Mouse (Mus musculus) liver, embryonic 14.5 days (tissue): ENCODE measurements around the gene Upp2. TPM values are rescaled to one million over a fixed set of nuclear protein-coding genes. Genes with fewer than 3 reads are reported as not detected.

ENCODE experiments used
- ATAC-seq: fragments of 200-750 bp; cut with Nextera tagmentation; 2 replicates; pipeline ENCODE4 v1.8.0; 2017; ENCODE audit warnings: moderate number of reproducible peaks, mild to moderate bottlenecking, moderate library complexity; ENCODE audit not compliant: insufficient read depth
- DNase-seq, 3 experiments: peaks; one replicate each; pipeline ENCODE4 v3.0.0-alpha.2; 2012 to 2013; ENCODE audit warnings: low read depth in 3 of 3, low spot score in 3 of 3
- H3K27ac ChIP-seq: fragments of 300-500 bp; sonication (generic); 2 replicates; pipeline ENCODE4 v1.5.1; 2014; ENCODE audit warnings: moderate library complexity, mild to moderate bottlenecking, control low read depth, inconsistent platforms
- H3K27me3 ChIP-seq: fragments of 300-500 bp; sonication (generic); 2 replicates; pipeline ENCODE4 v1.6.1; 2014; ENCODE audit warnings: mild to moderate bottlenecking, low read length, moderate library complexity; ENCODE audit not compliant: control insufficient read depth, insufficient read depth
- H3K36me3 ChIP-seq: fragments of 300-500 bp; sonication (generic); replicated peaks from 2 replicates; pipeline ENCODE4 v1.6.1; 2014; ENCODE audit warnings: low read depth; ENCODE audit not compliant: control insufficient read depth, insufficient read depth
- H3K4me1 ChIP-seq, 2 experiments: fragments of 200-500 bp in 1 of 2; fragments of 300-500 bp in 1 of 2; sonication (generic) in 1 of 2; replicated peaks; 2 replicates each; pipeline ENCODE4 v1.6.1; 2012 to 2014; ENCODE audit warnings: antibody characterized with exemption in 1 of 2, inconsistent platforms in 1 of 2, low read length in 1 of 2; ENCODE audit not compliant: control insufficient read depth in 2 of 2, insufficient read depth in 2 of 2
- H3K4me2 ChIP-seq: fragments of 300-500 bp; sonication (generic); 2 replicates; pipeline ENCODE4 v1.6.1; 2014; ENCODE audit warnings: low read depth, mild to moderate bottlenecking, control low read depth, moderate library complexity
- H3K4me3 ChIP-seq, 2 experiments: fragments of 200-500 bp in 1 of 2; fragments of 300-500 bp in 1 of 2; sonication (generic) in 1 of 2; 2 replicates each; pipeline ENCODE4 v1.5.1; 2012 to 2014; ENCODE audit warnings: low read depth in 2 of 2, low read length in 2 of 2, mild to moderate bottlenecking in 2 of 2, control low read depth in 1 of 2, inconsistent platforms in 1 of 2, moderate library complexity in 1 of 2; ENCODE audit not compliant: insufficient read depth in 1 of 2
- H3K9ac ChIP-seq: fragments of 300-500 bp; sonication (generic); replicated peaks from 2 replicates; pipeline ENCODE4 v1.6.1; 2014; ENCODE audit warnings: mild to moderate bottlenecking, control low read depth, moderate library complexity
- H3K9me3 ChIP-seq: fragments of 300-500 bp; sonication (generic); 2 replicates; pipeline ENCODE4 v1.6.1; 2016; ENCODE audit warnings: low read length, mixed read lengths; ENCODE audit not compliant: control insufficient read depth
- CTCF ChIP-seq: IDR thresholded peaks from 2 replicates; pipeline ENCODE4 v1.5.1; 2016; ENCODE audit warnings: antibody characterized with exemption, low read depth, control low read depth
- EP300 ChIP-seq: IDR thresholded peaks from 2 replicates; pipeline ENCODE4 v1.6.1; 2016; ENCODE audit warnings: antibody characterized with exemption, low read depth
- WGBS: fragments of 180-500 bp; shearing (Covaris S2); extraction: QIAGEN DNeasy Blood & Tissue Kit; methylation state at CpG from one replicate; pipeline ENCODE4 v1.1.7; 2014; ENCODE audit not compliant: insufficient replicate concordance; 5-methylcytosine and 5-hydroxymethylcytosine counted together
- polyA plus RNA-seq, 2 experiments: library from polyadenylated mRNA; depleted of rRNA in 1 of 2; stranded (reverse) in 1 of 2; unstranded in 1 of 2; fragments of >200 nt; fragmentation: Nextera tagmentation in 1 of 2; extraction: Ambion mirVana in 1 of 2; gene quantifications; 2 replicates each; pipeline versions ENCODE4 v1.2.1 to v1.2.3; 2012 to 2014

The Upp2 gene
- polyA plus RNA-seq, 2 experiments, result 1.1 to 1.4 TPM

DNA sequence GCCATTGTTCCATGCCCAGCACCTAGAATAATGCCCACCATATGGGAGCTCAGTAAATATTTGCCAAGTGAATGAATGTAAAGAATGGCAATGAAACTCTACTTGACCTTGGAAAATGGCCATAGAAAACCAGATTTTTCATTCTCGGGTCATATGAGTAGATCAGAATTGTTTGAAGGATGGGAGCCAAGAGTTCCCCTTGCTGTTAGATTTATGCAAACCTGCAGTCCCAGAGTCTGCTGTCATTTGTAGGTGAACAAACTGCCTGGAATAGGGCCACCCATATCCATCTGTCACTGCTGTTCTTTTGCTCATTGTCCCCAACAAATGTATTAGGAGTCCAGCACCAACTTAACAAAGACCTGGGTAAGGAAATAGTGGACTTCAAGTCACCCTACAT lies 216.4 kb downstream of the Upp2 start:
- ATAC-seq, result no peak
- no peak overlapping the region for H3K4me2 ChIP-seq
- H3K27me3 ChIP-seq, result no peaks in the 10 kb centered on the region
- H3K4me3 ChIP-seq, result no peak overlapping the region
- H3K36me3 ChIP-seq, result no peaks in the 10 kb centered on the region
- H3K4me1 ChIP-seq, result no peaks in the 10 kb centered on the region
- DNase-seq, result no peak
- TF ChIP-seq EP300 (no peak), CTCF (no peak)
- no peak overlapping the region for H3K9ac ChIP-seq
- 38% methylated on average over 1 of the region's 1 CpGs for WGBS
- H3K27ac ChIP-seq, result no peak overlapping the region
- no peaks in the 10 kb centered on the region for H3K9me3 ChIP-seq

DNA sequence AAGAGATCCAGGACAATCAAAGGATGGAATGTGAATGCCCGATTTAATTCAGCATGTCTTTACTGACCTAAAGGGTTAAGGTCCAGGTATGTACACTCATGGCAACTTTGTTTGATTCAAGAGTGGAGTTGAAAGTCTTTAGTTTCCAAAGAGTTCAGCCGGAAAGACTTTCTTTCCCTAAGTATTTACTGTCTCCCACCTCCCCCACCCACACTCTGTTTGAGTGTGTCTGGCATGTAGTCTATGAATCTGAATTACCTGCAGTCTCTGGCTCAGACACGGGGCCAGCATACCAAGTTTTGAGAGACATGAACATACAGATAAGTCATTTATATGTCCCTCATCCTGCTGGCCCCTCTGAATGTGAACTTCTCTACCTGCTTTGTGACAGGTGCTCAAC lies 219.1 kb downstream of the Upp2 start:
- no peak for ATAC-seq
- Histone ChIP-seq H3K4me1 (no peaks in the 10 kb centered on the region), H3K9me3 (no peaks in the 10 kb centered on the region), H3K36me3 (no peaks in the 10 kb centered on the region), H3K9ac (no peak overlapping the region), H3K27ac (no peak overlapping the region), H3K4me2 (no peak overlapping the region), H3K4me3 (no peak overlapping the region), H3K27me3 (no peaks in the 10 kb centered on the region)
- DNase-seq, result no peak
- TF ChIP-seq CTCF, result no peak
- no peak for TF ChIP-seq EP300
- 53% methylated on average over 3 of the region's 3 CpGs for WGBS

DNA sequence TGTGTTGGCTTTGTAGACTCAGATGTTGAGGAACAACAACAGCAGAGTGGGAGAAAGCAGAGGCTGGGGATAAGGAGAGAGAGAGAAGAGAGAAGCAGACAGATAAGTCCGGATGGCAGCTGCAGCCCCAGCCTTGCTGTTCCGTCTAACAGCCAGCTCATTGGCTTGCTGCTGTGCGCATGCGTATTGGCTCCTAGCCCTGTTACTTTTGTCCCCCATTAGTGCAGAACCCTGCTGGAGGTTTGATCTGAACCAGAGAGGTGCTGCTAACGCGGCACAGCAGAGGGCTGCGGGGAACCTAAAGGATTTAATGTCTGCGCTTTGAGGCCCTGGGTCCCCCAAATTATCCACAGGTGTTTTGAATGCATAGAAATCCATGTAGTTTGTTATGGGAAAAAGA lies 219.6 kb downstream of the Upp2 start:
- ATAC-seq (no peak), DNase-seq (no peak)
- Histone ChIP-seq H3K27ac (no peak overlapping the region), H3K36me3 (no peaks in the 10 kb centered on the region), H3K27me3 (no peaks in the 10 kb centered on the region), H3K4me2 (no peak overlapping the region), H3K4me3 (no peak overlapping the region), H3K9ac (no peak overlapping the region), H3K9me3 (no peaks in the 10 kb centered on the region), H3K4me1 (no peaks in the 10 kb centered on the region)
- TF ChIP-seq CTCF (no peak), EP300 (no peak)
- WGBS, result 57% methylated on average over 8 of the region's 8 CpGs

DNA sequence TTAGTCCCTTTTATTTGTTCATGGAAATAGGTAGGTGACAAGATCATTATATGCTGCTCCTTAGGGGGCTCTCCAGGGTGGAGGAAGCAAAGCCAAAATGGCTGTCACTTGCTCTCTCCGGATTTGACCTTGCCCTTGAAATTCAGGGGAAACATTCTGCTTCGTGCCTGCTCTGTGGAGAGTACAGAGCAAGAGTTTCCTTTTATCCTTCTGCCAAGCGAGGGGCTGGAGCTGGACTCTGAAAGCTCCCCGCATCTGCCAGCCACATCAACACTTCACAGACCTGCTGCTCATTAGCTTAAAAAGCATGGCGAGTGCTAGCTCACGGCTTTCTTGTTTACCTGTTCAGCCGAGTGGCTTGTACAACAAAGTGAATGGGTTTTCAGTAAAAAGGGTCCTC lies 220.3 kb downstream of the Upp2 start:
- WGBS, result 47% methylated on average over 7 of the region's 7 CpGs
- Histone ChIP-seq H3K9me3 (no peaks in the 10 kb centered on the region), H3K4me2 (no peak overlapping the region), H3K4me3 (no peak overlapping the region), H3K9ac (no peak overlapping the region), H3K36me3 (no peaks in the 10 kb centered on the region), H3K27ac (no peak overlapping the region), H3K27me3 (no peaks in the 10 kb centered on the region), H3K4me1 (no peaks in the 10 kb centered on the region)
- TF ChIP-seq CTCF, result no peak
- no peak for TF ChIP-seq EP300
- DNase-seq, result no peak
- ATAC-seq, result no peak

DNA sequence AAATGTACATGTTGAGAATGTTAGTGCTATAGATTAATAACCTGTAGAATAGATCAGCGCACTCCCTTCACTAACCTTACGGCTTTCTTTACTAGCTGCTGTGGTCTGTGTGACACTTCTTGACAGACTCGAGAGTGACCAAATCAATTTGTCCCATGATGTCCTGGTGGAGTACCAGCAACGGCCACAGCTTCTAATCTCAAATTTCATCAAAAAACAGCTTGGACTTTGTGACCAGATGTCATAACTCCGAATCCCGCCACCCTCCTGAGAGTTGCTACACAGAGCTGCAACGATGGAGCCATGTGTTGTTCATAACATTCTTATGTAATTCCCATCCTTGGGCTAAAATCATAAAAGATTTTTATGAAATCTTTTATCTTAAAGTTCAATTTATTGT lies 222.8 kb downstream of the Upp2 start:
- no peaks in the 10 kb centered on the region for H3K36me3 ChIP-seq
- no peak for TF ChIP-seq CTCF
- TF ChIP-seq EP300, result no peak

More for the DNA sequence above, 222.8 kb downstream of the Upp2 start:
- no peak overlapping the region for H3K9ac ChIP-seq
- H3K4me1 ChIP-seq, result no peaks in the 10 kb centered on the region
- H3K4me3 ChIP-seq, result no peak overlapping the region
- no peak overlapping the region for H3K4me2 ChIP-seq
- no peaks in the 10 kb centered on the region for H3K9me3 ChIP-seq
- no peak overlapping the region for H3K27ac ChIP-seq
- WGBS, result 65% methylated on average over 7 of the region's 7 CpGs
- H3K27me3 ChIP-seq, result no peaks in the 10 kb centered on the region
- ATAC-seq, result no peak
- no peak for DNase-seq
